10 mouse cellular contexts compared by ENCODE assay signal in the genomic region with DNA sequence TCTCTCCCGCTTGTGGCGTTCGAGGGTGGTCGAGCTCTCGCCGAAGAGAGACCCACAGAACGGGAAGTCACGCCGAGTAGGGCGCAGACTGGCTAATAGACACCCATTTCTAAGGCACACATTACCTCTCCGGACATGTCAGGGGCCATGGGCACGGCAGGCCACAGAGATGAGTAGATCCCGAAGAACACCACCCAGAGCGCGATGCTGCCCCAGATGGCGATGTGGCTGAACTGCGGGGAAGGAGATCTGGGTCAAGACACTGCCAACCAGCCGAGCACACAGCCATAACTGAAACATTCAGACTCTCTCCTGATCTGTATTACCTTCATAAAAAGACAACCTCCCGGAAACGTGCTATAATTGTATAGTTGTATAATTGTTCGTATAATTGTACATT. TPM values are rescaled to one million over a fixed set of nuclear protein-coding genes. Genes with fewer than 3 reads are reported as not detected.
A peak's percentile ranks its signal among the peaks of the same experiment; 100 is the strongest.
DNase-seq lines count a peak whose midpoint lies in the region; TF ChIP-seq lines count a peak whose summit lies in the region.
"Had no signal": no experiment of that assay in that cellular context is flagged by ENCODE, and none has a peak within 500 bp of the region (broad histone marks: within the 10 kb centered on the region; RNA-seq: fewer than 3 reads in every experiment).

No protein-coding gene starts in this region.

- no peaks in the 10 kb centered on the region for H3K4me1 ChIP-seq in bone marrow, adult 2 months (ENCODE audit: control insufficient read depth, insufficient read depth, low read length)

- no peak for TF ChIP-seq POLR2A in bone marrow, adult 2 months (IDR thresholded peaks at IDR 0.05; ENCODE audit: borderline replicate concordance, control insufficient read depth, low read depth, low read length)

- no peak overlapping the region for H3K27ac ChIP-seq in bone marrow, adult 2 months (ENCODE audit: control insufficient read depth, insufficient read depth, low read depth, low read length, poor library complexity)
- H3K27ac ChIP-seq: limb, embryonic 13.5 days had no signal

- TF ChIP-seq CTCF in bone marrow, adult 2 months (IDR thresholded peaks at IDR 0.05; ENCODE audit: control insufficient read depth, insufficient read depth, low read length): peak; percentile 24; the same call in 1 of the 2 replicates

- 88% methylated on average over 21 of the region's 21 CpGs for WGBS in bone marrow, adult 2 months

- no peak overlapping the region for H3K4me3 ChIP-seq in bone marrow, adult 2 months (replicated peaks; ENCODE audit: control insufficient read depth, low read depth, low read length)
- H3K4me3 ChIP-seq: erythroblast, embryonic 14.5 days had no signal

- peak; percentile 40 for DNase-seq in adrenal gland, postnatal 10 days
- no peak for DNase-seq in adrenal gland, postnatal 4 days (ENCODE audit: low spot score in 2 of 2)
- DNase-seq in layer of hippocampus, postnatal 14 days (ENCODE audit: low spot score in 2 of 2): peak; percentile 15 to 20
- no peak for DNase-seq in layer of hippocampus, adult 9-11 months
- DNase-seq in kidney, postnatal 4 days: peak; percentile 55 to 69
- DNase-seq in urinary bladder, adult 2 months (ENCODE audit: low spot score): no peak
- DNase-seq in c-Kit-positive CD71-positive TER-119-positive erythroid progenitor cells, embryonic 14.5 days (ENCODE audit: low spot score): no peak

RNA-seq across cellular contexts. Expression of gene Shisa3, which starts 39.9 kb away (rescaled TPM):
- total RNA-seq in adrenal gland, postnatal 10 days (2021): 1 to 10 TPM; 2.7 to 4.0 TPM
- total RNA-seq in adrenal gland, postnatal 4 days (2021): 10 to 100 TPM in 1 of 2 experiments, 1 to 10 TPM in 1; 3.5 to 13.1 TPM
- total RNA-seq in layer of hippocampus, postnatal 14 days (2021): under 1 TPM; 0.21 to 0.23 TPM
- not detected in 2 replicates for polyA plus RNA-seq in bone marrow, adult 2 months (2011; ENCODE audit: insufficient read depth, insufficient read length, low replicate concordance, missing spikeins)
- 0.37 and 0.78 TPM in 2 replicates for polyA plus RNA-seq in urinary bladder, adult 2 months (2012; rRNA removed)
- polyA plus RNA-seq: erythroblast, embryonic 14.5 days had no signal

Comparison
In these comparisons a context has a peak if more than half of its experiments do, and no peak if none do; other contexts are left out.
1. DNase-seq: peak in adrenal gland, postnatal 10 days (single experiment), layer of hippocampus, postnatal 14 days (2 of 2) and kidney, postnatal 4 days (2 of 2); none in adrenal gland, postnatal 4 days (0 of 2), layer of hippocampus, adult 9-11 months (single experiment), urinary bladder, adult 2 months (single experiment) and c-Kit-positive CD71-positive TER-119-positive erythroid progenitor cells, embryonic 14.5 days (single experiment).